Mouse (Mus musculus) thymus, postnatal 0 days (tissue): ENCODE data around the gene Ptprt. TPM values are rescaled to one million over a fixed set of nuclear protein-coding genes. Genes with fewer than 3 reads are reported as not detected.

Source experiments
- DNase-seq: peaks from one replicate; pipeline ENCODE4 v3.0.0-alpha.2; 2015; ENCODE audit warnings: low spot score
- polyA plus RNA-seq: library from polyadenylated mRNA; unstranded; fragments of >200 nt; fragmentation: Nextera tagmentation; extraction: Ambion mirVana; gene quantifications from 2 replicates; pipeline ENCODE4 v1.2.1, GENCODE M21; 2015

Ptprt gene
- polyA plus RNA-seq, 1 experiment from 2014 or later: 1.7 TPM

- no peak for DNase-seq
These were observed 69.6 kb downstream of the Ptprt start for GRCm38 (mm10) chr2:162591388-162591787.

GRCm38 (mm10) chr2:162581651-162582050, 79.3 kb downstream of the Ptprt start:
- no peak for DNase-seq

GRCm38 (mm10) chr2:162577819-162578218, 83.1 kb downstream of the Ptprt start:
- DNase-seq: no peak

- DNase-seq: no peak
These were observed 88.1 kb downstream of the Ptprt start for GRCm38 (mm10) chr2:162572851-162573250.

GRCm38 (mm10) chr2:162571037-162571436, 89.9 kb downstream of the Ptprt start:
- no peak for DNase-seq

- no peak for DNase-seq
These were observed 92.4 kb downstream of the Ptprt start for GRCm38 (mm10) chr2:162568308-162569100.

- no peak for DNase-seq
These were observed 112.6 kb downstream of the Ptprt start for GRCm38 (mm10) chr2:162548312-162548711.

- DNase-seq: no peak
These were observed 129.3 kb downstream of the Ptprt start for GRCm38 (mm10) chr2:162531638-162532037.

- no peak for DNase-seq
These were observed 132.0 kb downstream of the Ptprt start for GRCm38 (mm10) chr2:162528911-162529310.

- no peak for DNase-seq
These were observed 145.0 kb downstream of the Ptprt start for GRCm38 (mm10) chr2:162515993-162516392.

- DNase-seq: no peak
These were observed 147.9 kb downstream of the Ptprt start for GRCm38 (mm10) chr2:162513072-162513471.

GRCm38 (mm10) chr2:162512094-162512493, 148.9 kb downstream of the Ptprt start:
- no peak for DNase-seq

GRCm38 (mm10) chr2:162509016-162509415, 151.9 kb downstream of the Ptprt start:
- DNase-seq: no peak

- DNase-seq: no peak
These were observed 153.3 kb downstream of the Ptprt start for GRCm38 (mm10) chr2:162507664-162508063.

GRCm38 (mm10) chr2:162504850-162505249, 156.1 kb downstream of the Ptprt start:
- DNase-seq: no peak

GRCm38 (mm10) chr2:162499501-162499915, 161.4 kb downstream of the Ptprt start:
- DNase-seq: no peak

GRCm38 (mm10) chr2:162498191-162498590, 162.8 kb downstream of the Ptprt start:
- no peak for DNase-seq

GRCm38 (mm10) chr2:162484036-162484435, 176.9 kb downstream of the Ptprt start:
- no peak for DNase-seq

GRCm38 (mm10) chr2:162443106-162443505, 217.8 kb downstream of the Ptprt start:
- no peak for DNase-seq

GRCm38 (mm10) chr2:162436646-162437045, 224.3 kb downstream of the Ptprt start:
- DNase-seq: no peak

GRCm38 (mm10) chr2:162430171-162430570, 230.8 kb downstream of the Ptprt start:
- DNase-seq: no peak

- no peak for DNase-seq
These were observed 234.8 kb downstream of the Ptprt start for GRCm38 (mm10) chr2:162426114-162426513.

- DNase-seq: no peak
These were observed 242.8 kb downstream of the Ptprt start for GRCm38 (mm10) chr2:162418181-162418580.
